Mouse (Mus musculus) heart, embryonic 14.5 days (tissue): ENCODE data around the gene Rps6. TPM values are rescaled to one million over a fixed set of nuclear protein-coding genes. Genes with fewer than 3 reads are reported as not detected.

Experiments used
- ATAC-seq: fragments of 200-750 bp; cut with Nextera tagmentation; 2 replicates; pipeline ENCODE4 v1.8.0; 2017; ENCODE audit warnings: low read depth, moderate TSS enrichment; ENCODE audit not compliant: insufficient number of reproducible peaks, insufficient read depth, low FRiP score
- H3K27ac ChIP-seq, 2 experiments: fragments of 200-500 bp in 1 of 2; fragments of 300-500 bp in 1 of 2; sonication (generic) in 1 of 2; replicated peaks in 1 of 2; 2 replicates each; pipeline ENCODE4 v1.5.1; 2012 to 2014; ENCODE audit warnings: low read depth in 2 of 2, low read length in 2 of 2, control low read depth in 1 of 2, mild to moderate bottlenecking in 1 of 2, mixed read lengths in 1 of 2; ENCODE audit not compliant: control insufficient read depth in 1 of 2, insufficient read depth in 1 of 2
- H3K27me3 ChIP-seq: fragments of 300-500 bp; sonication (generic); 2 replicates; pipeline ENCODE4 v1.6.1; 2014; ENCODE audit warnings: mild to moderate bottlenecking, low read length, control low read depth; ENCODE audit not compliant: control insufficient read depth, insufficient read depth
- H3K36me3 ChIP-seq: fragments of 300-500 bp; sonication (generic); 2 replicates; pipeline ENCODE4 v1.6.1; 2014; ENCODE audit warnings: mild to moderate bottlenecking, control low read depth, low read length, mixed read lengths; ENCODE audit not compliant: control insufficient read depth, insufficient read depth
- H3K4me1 ChIP-seq, 2 experiments: fragments of 200-500 bp in 1 of 2; fragments of 300-500 bp in 1 of 2; sonication (generic) in 1 of 2; 2 replicates each; pipeline ENCODE4 v1.6.1; 2012 to 2014; ENCODE audit warnings: low read length in 2 of 2, control low read depth in 1 of 2, mixed read lengths in 1 of 2; ENCODE audit not compliant: control insufficient read depth in 2 of 2, insufficient read depth in 2 of 2
- H3K4me2 ChIP-seq: fragments of 300-500 bp; sonication (generic); 2 replicates; pipeline ENCODE4 v1.6.1; 2014; ENCODE audit warnings: mild to moderate bottlenecking, low read length
- H3K4me3 ChIP-seq, 2 experiments: fragments of 200-500 bp in 1 of 2; fragments of 300-500 bp in 1 of 2; sonication (generic) in 1 of 2; 2 replicates each; pipeline ENCODE4 v1.5.1; 2012 to 2014; ENCODE audit warnings: low read length in 2 of 2, mild to moderate bottlenecking in 2 of 2, control low read depth in 1 of 2, low read depth in 1 of 2, moderate library complexity in 1 of 2; ENCODE audit not compliant: control insufficient read depth in 1 of 2, insufficient read depth in 1 of 2
- H3K9ac ChIP-seq: fragments of 300-500 bp; sonication (generic); 2 replicates; pipeline ENCODE4 v1.6.1; 2014; ENCODE audit warnings: mild to moderate bottlenecking, low read length
- H3K9me3 ChIP-seq: fragments of 300-500 bp; sonication (generic); 2 replicates; pipeline ENCODE4 v1.6.1; 2016; ENCODE audit warnings: low read length, control low read depth; ENCODE audit not compliant: control insufficient read depth
- WGBS: fragments of 180-500 bp; shearing (Covaris S2); extraction: QIAGEN DNeasy Blood & Tissue Kit; methylation state at CpG from one replicate; pipeline ENCODE4 v1.1.7; 2014; 5-methylcytosine and 5-hydroxymethylcytosine counted together
- polyA plus RNA-seq: library from polyadenylated mRNA; unstranded; fragments of >200 nt; fragmentation: Nextera tagmentation; extraction: Ambion mirVana; gene quantifications from 2 replicates; pipeline ENCODE4 v1.2.1, GENCODE M21; 2014

Rps6 gene
- polyA plus RNA-seq, 1 experiment from 2014 or later = 531 TPM

- Histone ChIP-seq H3K27me3 (no peaks in the 10 kb centered on the region), H3K4me3 (no peak overlapping the region), H3K9me3 (no peaks in the 10 kb centered on the region), H3K4me2 (no peak overlapping the region), H3K27ac (no peak overlapping the region), H3K9ac (no peak overlapping the region), H3K36me3 (peaks cover 52% of the 10 kb centered on the region), H3K4me1 (no peaks in the 10 kb centered on the region)
- ATAC-seq = no peak
- 60% methylated on average over 2 of the region's 2 CpGs for whole genome bisulfite sequencing
Observed at GRCm38 (mm10) chr4:86810604-86811003, 46.6 kb downstream of the Rps6 start.

Other genes with a start within 250 kb of the Rps6 start
- 9.4 and 10.6 TPM in 2 replicates for gene Haus6, start 245.4 kb downstream of the Rps6 start, polyA plus RNA-seq
- 68.0 and 70.2 TPM in 2 replicates for gene Plin2, start 187.4 kb downstream of the Rps6 start, polyA plus RNA-seq
- gene Dennd4c, start 108.9 kb downstream of the Rps6 start, polyA plus RNA-seq = 7.4 and 9.1 TPM in 2 replicates
- 35.1 and 38.0 TPM in 2 replicates for gene Acer2, start 17.0 kb upstream of the Rps6 start, polyA plus RNA-seq